Mouse (Mus musculus) thymus, adult 2 months (tissue): ENCODE data around the gene Atp1a4.

Source experiments
- CTCF ChIP-seq: fragments of 200-500 bp; IDR thresholded peaks from 2 replicates; pipeline ENCODE4 v1.5.1; 2012; ENCODE audit warnings: mild to moderate bottlenecking, control low read depth, low read length, moderate library complexity, borderline replicate concordance; ENCODE audit not compliant: control insufficient read depth, poor library complexity, insufficient read depth; ENCODE audit errors: extremely low read depth
- POLR2A ChIP-seq: fragments of 200-500 bp; IDR thresholded peaks from 2 replicates; pipeline ENCODE4 v1.6.1; 2012; ENCODE audit warnings: mild to moderate bottlenecking, low read length, control low read depth, moderate library complexity; ENCODE audit not compliant: control insufficient read depth, poor library complexity, insufficient read depth; ENCODE audit errors: extremely low read depth

- no peak for TF ChIP-seq CTCF
- no peak for TF ChIP-seq POLR2A
Measured at GRCm38 (mm10) chr1:172302311-172302710, 44.1 kb upstream of the Atp1a4 start.
